Mouse (Mus musculus): ENCODE data around the gene Ptch2. TPM values are rescaled to one million over a fixed set of nuclear protein-coding genes. Genes with fewer than 3 reads are reported as not detected.

The Ptch2 gene
- polyA plus RNA-seq, 1 experiment from 2014 or later = 4.0 TPM

- H3K36me3 ChIP-seq (ENCODE audit: poor library complexity, severe bottlenecking) = peaks cover 67% of the 10 kb centered on the region
Observed at GRCm38 (mm10) chr4:117071183-117071582, 24.7 kb upstream of the Ptch2 start.

GRCm38 (mm10) chr4:117087948-117088640 is 7.8 kb upstream of the Ptch2 start:
- 81% methylated on average over 7 of the region's 7 CpGs for WGBS
- Histone ChIP-seq H3K27ac (no peak overlapping the region), H3K4me2 (no peak overlapping the region), H3K27me3 (no peaks in the 10 kb centered on the region), H3K9ac (no peak overlapping the region), H3K36me3 (ENCODE audit: poor library complexity, severe bottlenecking) (peaks cover 35% of the 10 kb centered on the region), H3K9me3 (replicated peaks) (no peaks in the 10 kb centered on the region), H3K4me1 (no peaks in the 10 kb centered on the region), H3K4me3 (no peak overlapping the region)
- no peak for ATAC-seq

More at GRCm38 (mm10) chr4:117071183-117071582, 24.7 kb upstream of the Ptch2 start:
- no peaks in the 10 kb centered on the region for H3K4me1 ChIP-seq
- no peak overlapping the region for H3K9ac ChIP-seq
- H3K27me3 ChIP-seq = no peaks in the 10 kb centered on the region
- no peak for ATAC-seq
- H3K27ac ChIP-seq = no peak overlapping the region
- WGBS = 98% methylated on average over 5 of the region's 5 CpGs
- H3K9me3 ChIP-seq (replicated peaks) = no peaks in the 10 kb centered on the region
- no peak overlapping the region for H3K4me2 ChIP-seq
- H3K4me3 ChIP-seq = no peak overlapping the region

GRCm38 (mm10) chr4:117090586-117090985 is 5.3 kb upstream of the Ptch2 start:
- WGBS = 79% methylated on average over 7 of the region's 7 CpGs
- H3K9me3 ChIP-seq (replicated peaks) = no peaks in the 10 kb centered on the region
- peaks cover 3% of the 10 kb centered on the region; the same call in 1 of the 2 replicates for H3K4me1 ChIP-seq
- H3K27ac ChIP-seq = no peak overlapping the region
- H3K4me3 ChIP-seq = no peak overlapping the region
- H3K27me3 ChIP-seq = no peaks in the 10 kb centered on the region; the same call in 1 of the 2 replicates
- peaks cover 24% of the 10 kb centered on the region for H3K36me3 ChIP-seq (ENCODE audit: poor library complexity, severe bottlenecking)
- H3K9ac ChIP-seq = no peak overlapping the region
- H3K4me2 ChIP-seq = no peak overlapping the region
- no peak for ATAC-seq

- no peaks in the 10 kb centered on the region for H3K9me3 ChIP-seq (replicated peaks)
- H3K27ac ChIP-seq = no peak overlapping the region
- H3K4me3 ChIP-seq = no peak overlapping the region
- no peak overlapping the region for H3K9ac ChIP-seq
- H3K27me3 ChIP-seq = peaks cover 9% of the 10 kb centered on the region
- H3K4me1 ChIP-seq = peaks cover 33% of the 10 kb centered on the region
- no peak overlapping the region for H3K4me2 ChIP-seq
- H3K36me3 ChIP-seq (ENCODE audit: poor library complexity, severe bottlenecking) = no peaks in the 10 kb centered on the region
- WGBS = 81% methylated on average over 3 of the region's 3 CpGs
- ATAC-seq = no peak
Observed at GRCm38 (mm10) chr4:117094626-117095361, 1.1 kb upstream of the Ptch2 start.

GRCm38 (mm10) chr4:117096666-117097065 is 791 bp downstream of the Ptch2 start:
- Histone ChIP-seq H3K4me1 (peaks cover 33% of the 10 kb centered on the region), H3K9ac (peak overlapping the region; percentile 53), H3K36me3 (ENCODE audit: poor library complexity, severe bottlenecking) (peaks cover 3% of the 10 kb centered on the region; the same call in 1 of the 2 replicates), H3K27ac (no peak overlapping the region), H3K4me2 (peak overlapping the region; percentile 88), H3K27me3 (peaks cover 9% of the 10 kb centered on the region), H3K9me3 (replicated peaks) (no peaks in the 10 kb centered on the region), H3K4me3 (peak overlapping the region; percentile 53)
- no peak for ATAC-seq
- WGBS = 17% methylated on average over 5 of the region's 5 CpGs

- Histone ChIP-seq H3K27me3 (peaks cover 9% of the 10 kb centered on the region), H3K4me2 (peak overlapping the region; percentile 88), H3K9ac (no peak overlapping the region), H3K4me1 (peaks cover 33% of the 10 kb centered on the region), H3K9me3 (replicated peaks) (no peaks in the 10 kb centered on the region), H3K27ac (no peak overlapping the region), H3K36me3 (ENCODE audit: poor library complexity, severe bottlenecking) (peaks cover 3% of the 10 kb centered on the region; the same call in 1 of the 2 replicates), H3K4me3 (0 out of 2 replicates have a peak overlapping the region, but pooled peaks have one; percentile 53)
- 57% methylated on average over 8 of the region's 8 CpGs for WGBS
- ATAC-seq = no peak
Observed at GRCm38 (mm10) chr4:117097969-117098763, 2.3 kb downstream of the Ptch2 start.

GRCm38 (mm10) chr4:117098764-117099036 is 2.8 kb downstream of the Ptch2 start:
- peaks cover 9% of the 10 kb centered on the region for H3K27me3 ChIP-seq
- no peak overlapping the region for H3K27ac ChIP-seq
- H3K9me3 ChIP-seq (replicated peaks) = no peaks in the 10 kb centered on the region
- no peak for ATAC-seq
- peaks cover 33% of the 10 kb centered on the region for H3K4me1 ChIP-seq
- no peak overlapping the region for H3K4me3 ChIP-seq
- peak overlapping the region; percentile 88; the same call in 1 of the 2 replicates for H3K4me2 ChIP-seq
- peaks cover 3% of the 10 kb centered on the region; the same call in 1 of the 2 replicates for H3K36me3 ChIP-seq (ENCODE audit: poor library complexity, severe bottlenecking)
- H3K9ac ChIP-seq = no peak overlapping the region
- WGBS = 59% methylated on average over 2 of the region's 2 CpGs

- H3K4me1 ChIP-seq = peaks cover 41% of the 10 kb centered on the region
- no peak overlapping the region for H3K4me3 ChIP-seq
- no peak overlapping the region for H3K4me2 ChIP-seq
- 61% methylated on average over 4 of the region's 4 CpGs for WGBS
- no peak overlapping the region for H3K9ac ChIP-seq
- peaks cover 3% of the 10 kb centered on the region; the same call in 1 of the 2 replicates for H3K36me3 ChIP-seq (ENCODE audit: poor library complexity, severe bottlenecking)
- ATAC-seq = no peak
- H3K27ac ChIP-seq = no peak overlapping the region
- H3K9me3 ChIP-seq (replicated peaks) = no peaks in the 10 kb centered on the region
- peaks cover 9% of the 10 kb centered on the region for H3K27me3 ChIP-seq
Observed at GRCm38 (mm10) chr4:117100036-117100435, 4.2 kb downstream of the Ptch2 start.

- Histone ChIP-seq H3K9ac (no peak overlapping the region), H3K4me3 (no peak overlapping the region), H3K4me2 (no peak overlapping the region), H3K27ac (no peak overlapping the region), H3K36me3 (ENCODE audit: poor library complexity, severe bottlenecking) (peaks cover 3% of the 10 kb centered on the region; the same call in 1 of the 2 replicates), H3K4me1 (peaks cover 41% of the 10 kb centered on the region), H3K27me3 (peaks cover 9% of the 10 kb centered on the region), H3K9me3 (replicated peaks) (no peaks in the 10 kb centered on the region)
- WGBS = 49% methylated on average over 7 of the region's 7 CpGs
- ATAC-seq = no peak
Observed at GRCm38 (mm10) chr4:117101218-117101617, 5.3 kb downstream of the Ptch2 start.

- Histone ChIP-seq H3K4me3 (no peak overlapping the region), H3K9ac (no peak overlapping the region), H3K27ac (no peak overlapping the region), H3K27me3 (no peaks in the 10 kb centered on the region), H3K9me3 (replicated peaks) (no peaks in the 10 kb centered on the region), H3K36me3 (ENCODE audit: poor library complexity, severe bottlenecking) (peaks cover 24% of the 10 kb centered on the region; the same call in 1 of the 2 replicates), H3K4me2 (no peak overlapping the region), H3K4me1 (peaks cover 17% of the 10 kb centered on the region)
- ATAC-seq = no peak
- WGBS = 78% methylated on average over 10 of the region's 10 CpGs
Observed at GRCm38 (mm10) chr4:117104672-117105071, 8.8 kb downstream of the Ptch2 start.

- Histone ChIP-seq H3K9me3 (replicated peaks) (no peaks in the 10 kb centered on the region), H3K36me3 (ENCODE audit: poor library complexity, severe bottlenecking) (peaks cover 28% of the 10 kb centered on the region; the same call in 1 of the 2 replicates), H3K4me3 (no peak overlapping the region), H3K4me2 (peak overlapping the region; percentile 13; the same call in 1 of the 2 replicates), H3K4me1 (peaks cover 17% of the 10 kb centered on the region), H3K27me3 (no peaks in the 10 kb centered on the region), H3K27ac (no peak overlapping the region), H3K9ac (0 out of 2 replicates have a peak overlapping the region, but pooled peaks have one; percentile 40)
- no peak for ATAC-seq
- 51% methylated on average over 10 of the region's 10 CpGs for WGBS
Observed at GRCm38 (mm10) chr4:117105127-117105526, 9.3 kb downstream of the Ptch2 start.
